9 mouse cellular contexts compared by ENCODE assay signal in the genomic region with DNA sequence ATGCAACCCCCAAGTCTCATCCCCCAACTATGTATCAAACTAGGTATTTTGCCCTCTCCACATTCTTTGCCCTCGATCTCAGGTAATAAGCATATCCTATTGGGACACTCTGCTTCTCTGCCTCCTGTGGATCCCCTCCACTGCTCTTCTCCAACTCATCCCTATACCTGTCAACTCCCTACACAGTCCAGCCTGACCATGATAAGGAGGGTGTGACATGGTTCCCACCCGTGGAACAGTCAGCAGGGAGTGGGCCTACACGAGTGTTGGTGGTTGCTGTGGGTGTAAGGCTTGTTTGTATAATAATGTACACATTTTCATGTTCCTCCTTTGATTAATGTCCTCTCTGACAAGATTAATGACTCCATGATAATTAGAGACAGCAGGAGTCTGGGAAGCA.
"Had no signal": no experiment of that assay in that cellular context is flagged by ENCODE, and none has a peak within 500 bp of the region (broad histone marks: within the 10 kb centered on the region; RNA-seq: fewer than 3 reads in every experiment).

No protein-coding gene starts in this region.

- H3K4me2 ChIP-seq: limb, embryonic 13.5 days; midbrain, embryonic 13.5 days had no signal

- H3K27ac ChIP-seq: limb, embryonic 13.5 days; midbrain, embryonic 13.5 days had no signal

- H3K4me1 ChIP-seq: midbrain, embryonic 13.5 days had no signal

- DNase-seq: kidney, adult 8-10 months; kidney, postnatal 25 days; left cerebral cortex, postnatal 4 days; lung, adult 18-20 months; right cerebral cortex, postnatal 25 days; thymus, postnatal 4 days had no signal

- H3K36me3 ChIP-seq: limb, embryonic 13.5 days; midbrain, embryonic 13.5 days had no signal

- ATAC-seq: intestine, postnatal 0 days; midbrain, embryonic 13.5 days had no signal

- H3K4me3 ChIP-seq: limb, embryonic 13.5 days; midbrain, embryonic 13.5 days had no signal

- H3K27me3 ChIP-seq: limb, embryonic 13.5 days; midbrain, embryonic 13.5 days had no signal

- H3K9ac ChIP-seq: limb, embryonic 13.5 days; midbrain, embryonic 13.5 days had no signal

- H3K9me3 ChIP-seq: limb, embryonic 13.5 days; midbrain, embryonic 13.5 days had no signal
